7 mouse cellular contexts compared by ENCODE assay signal in the genomic region with DNA sequence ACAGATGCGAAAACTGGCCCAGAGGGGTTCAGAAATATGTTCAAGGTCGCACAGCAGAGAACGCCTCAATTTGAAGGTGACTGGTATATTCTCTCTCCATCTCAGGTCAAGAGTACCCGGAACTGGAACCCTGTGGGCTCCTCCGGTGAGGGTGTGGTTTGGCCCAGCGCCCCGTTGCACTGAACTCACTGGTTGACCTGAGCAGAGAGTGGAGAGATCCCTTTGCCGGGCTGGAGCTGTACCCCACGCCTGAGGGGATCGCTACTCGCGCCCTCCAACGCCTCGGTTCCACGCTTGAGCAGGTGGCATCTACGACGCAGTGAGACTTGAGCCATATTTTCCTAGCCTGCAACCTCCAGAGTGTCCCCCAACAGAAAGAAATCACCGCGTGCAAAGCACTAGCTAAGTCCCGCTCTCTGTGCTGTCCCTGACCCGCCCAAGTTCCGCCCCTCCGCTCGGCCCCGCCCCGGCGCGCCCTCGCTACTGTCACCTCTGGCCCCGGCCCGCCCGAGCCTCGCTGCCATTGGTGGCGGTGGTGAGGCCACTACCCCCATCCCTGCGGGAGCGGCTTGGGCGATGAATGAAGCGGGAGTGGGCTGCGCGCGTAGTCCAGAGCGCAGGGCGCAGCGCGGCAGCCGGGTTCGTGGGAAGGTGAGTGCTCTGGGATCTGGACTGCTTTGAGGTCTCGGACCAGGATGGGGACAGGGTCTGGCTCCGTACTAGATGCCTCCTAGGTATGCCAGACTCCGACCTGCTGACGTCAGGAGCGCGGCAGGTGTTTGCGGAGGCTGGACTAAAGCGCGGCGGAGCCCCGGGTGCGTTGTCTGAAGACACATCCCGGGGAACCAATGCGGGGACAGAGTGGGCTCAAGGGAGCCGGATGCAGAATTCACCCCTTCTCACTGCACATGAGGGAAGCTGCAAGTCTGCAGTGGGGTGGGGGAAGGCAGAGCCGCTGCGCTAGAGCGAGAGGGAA. TPM values are rescaled to one million over a fixed set of nuclear protein-coding genes. Genes with fewer than 3 reads are reported as not detected.
A peak's percentile ranks its signal among the peaks of the same experiment; 100 is the strongest.
DNase-seq lines count a peak whose midpoint lies in the region; ATAC-seq and TF ChIP-seq lines count a peak whose summit lies in the region.

Slco4a1 (plus strand) TSS at position 523 of the 976 bp plus-strand sequence.

- H3K36me3 ChIP-seq in kidney, adult 2 months (ENCODE audit: control insufficient read depth, insufficient read depth, low read length) = no peaks in the 10 kb centered on the region
- no peaks in the 10 kb centered on the region for H3K36me3 ChIP-seq in limb, embryonic 14.5 days (ENCODE audit: control insufficient read depth, insufficient read depth, low read length)
- no peaks in the 10 kb centered on the region for H3K36me3 ChIP-seq in midbrain, embryonic 16.5 days (ENCODE audit: control insufficient read depth, insufficient read depth, low read length)
- H3K36me3 ChIP-seq in spleen, adult 2 months (ENCODE audit: control insufficient read depth, insufficient read depth, low read length) = no peaks in the 10 kb centered on the region

- peak within 1 kb of the TSS; percentile 93 for H3K4me2 ChIP-seq in limb, embryonic 14.5 days (replicated peaks; ENCODE audit: low read depth, low read length, severe bottlenecking)
- peak within 1 kb of the TSS; percentile 90 for H3K4me2 ChIP-seq in midbrain, embryonic 16.5 days (ENCODE audit: low read length)

- TF ChIP-seq CTCF in kidney, adult 2 months (conservative IDR thresholded peaks at IDR 0.05; ENCODE audit: insufficient read depth, insufficient read length, low read depth, low read length) = no peak
- no peak for TF ChIP-seq CTCF in spleen, adult 2 months (IDR thresholded peaks at IDR 0.05; ENCODE audit: extremely low read depth, insufficient read depth, insufficient read length, insufficient replicate concordance)

- peak; percentile 86 for ATAC-seq in limb, embryonic 14.5 days (ENCODE audit: low FRiP score, low read depth)
- ATAC-seq in midbrain, embryonic 16.5 days = peak; percentile 92

- H3K9ac ChIP-seq in limb, embryonic 14.5 days (ENCODE audit: low read depth, low read length, severe bottlenecking) = peak within 1 kb of the TSS; percentile 37; the same call in 1 of the 2 replicates
- peak within 1 kb of the TSS; percentile 58 for H3K9ac ChIP-seq in midbrain, embryonic 16.5 days (ENCODE audit: low read depth, low read length)

- no peaks in the 10 kb centered on the region for H3K9me3 ChIP-seq in limb, embryonic 14.5 days (ENCODE audit: control insufficient read depth, low read length)
- no peaks in the 10 kb centered on the region for H3K9me3 ChIP-seq in midbrain, embryonic 16.5 days (replicated peaks; ENCODE audit: control insufficient read depth, low read length, poor library complexity, severe bottlenecking)

- peak within 1 kb of the TSS; percentile 51 for H3K4me3 ChIP-seq in kidney, adult 2 months (ENCODE audit: insufficient read depth, low read depth, low read length)
- H3K4me3 ChIP-seq in limb, embryonic 14.5 days (replicated peaks; ENCODE audit: low read length) = peak within 1 kb of the TSS; percentile 47
- H3K4me3 ChIP-seq in midbrain, embryonic 16.5 days (ENCODE audit: low read depth, low read length) = peak within 1 kb of the TSS; percentile 54
- H3K4me3 ChIP-seq in spleen, adult 2 months (ENCODE audit: extremely low read depth, insufficient read depth, insufficient read length) = peak within 1 kb of the TSS; percentile 68

- H3K27ac ChIP-seq in kidney, adult 2 months (ENCODE audit: insufficient read depth, low read depth, low read length) = peak within 1 kb of the TSS; percentile 81
- H3K27ac ChIP-seq in limb, embryonic 14.5 days (replicated peaks; ENCODE audit: low read depth, low read length) = no peak within 1 kb of the TSS
- H3K27ac ChIP-seq in midbrain, embryonic 16.5 days (ENCODE audit: low read length) = no peak within 1 kb of the TSS
- peak within 1 kb of the TSS; percentile 77 for H3K27ac ChIP-seq in spleen, adult 2 months (ENCODE audit: insufficient read depth, low read length)

- peak; percentile 91 for DNase-seq in adrenal gland, postnatal 14 days
- peak; percentile 95 for DNase-seq in embryo, embryonic 9.5 days (ENCODE audit: extremely low spot score)
- peak; percentile 78 to 83 for DNase-seq in heart, adult 18-20 months
- peak; percentile 96 for DNase-seq in kidney, adult 2 months
- peak; percentile 45 for DNase-seq in limb, embryonic 14.5 days (ENCODE audit: low spot score)
- peak; percentile 66 to 92 for DNase-seq in spleen, adult 2 months (ENCODE audit: low read depth in 1 of 2, low spot score in 2 of 2)

- peaks cover 1% of the 10 kb centered on the region; the same call in 1 of the 2 replicates for H3K4me1 ChIP-seq in kidney, adult 2 months (ENCODE audit: control insufficient read depth, insufficient read depth, low read length)
- peaks cover 9% of the 10 kb centered on the region for H3K4me1 ChIP-seq in limb, embryonic 14.5 days (ENCODE audit: control insufficient read depth, insufficient read depth, low read length)
- peaks cover 5% of the 10 kb centered on the region for H3K4me1 ChIP-seq in midbrain, embryonic 16.5 days (ENCODE audit: control insufficient read depth, insufficient read depth, low read length)
- no peaks in the 10 kb centered on the region for H3K4me1 ChIP-seq in spleen, adult 2 months (ENCODE audit: control insufficient read depth, insufficient read depth, insufficient read length)

- H3K27me3 ChIP-seq in kidney, adult 2 months (replicated peaks; ENCODE audit: control insufficient read depth, insufficient read depth, low read length) = no peaks in the 10 kb centered on the region
- H3K27me3 ChIP-seq in limb, embryonic 14.5 days (ENCODE audit: control insufficient read depth, insufficient read depth, low read length) = peaks cover 27% of the 10 kb centered on the region
- H3K27me3 ChIP-seq in midbrain, embryonic 16.5 days (ENCODE audit: control insufficient read depth, insufficient read depth, low read depth, low read length) = peaks cover 25% of the 10 kb centered on the region
- H3K27me3 ChIP-seq in spleen, adult 2 months (ENCODE audit: control insufficient read depth, insufficient read depth, low read length) = no peaks in the 10 kb centered on the region

- TF ChIP-seq POLR2A in kidney, adult 2 months (IDR thresholded peaks at IDR 0.05; ENCODE audit: low read depth, low read length) = peak; percentile 88
- no peak for TF ChIP-seq POLR2A in limb, embryonic 14.5 days (IDR thresholded peaks at IDR 0.05; ENCODE audit: borderline replicate concordance, extremely low read depth, insufficient read depth, insufficient read length)
- peak; percentile 3 for TF ChIP-seq POLR2A in spleen, adult 2 months (IDR thresholded peaks at IDR 0.05; ENCODE audit: low read depth, low read length)

- 3% methylated on average over 65 of the region's 65 CpGs for WGBS in kidney, adult 2 months
- WGBS in limb, embryonic 14.5 days = 2% methylated on average over 59 of the region's 65 CpGs
- 1% methylated on average over 65 of the region's 65 CpGs for WGBS in midbrain, embryonic 16.5 days
- 2% methylated on average over 65 of the region's 65 CpGs for WGBS in spleen, adult 2 months

RNA-seq across cellular contexts. Expression of gene Slco4a1, which starts in this region (rescaled TPM):
- 7.0 and 7.1 TPM in 2 replicates for total RNA-seq in adrenal gland, postnatal 14 days (2021)
- total RNA-seq in heart, adult 18-20 months (2021) = under 1 TPM in 1 of 2 experiments, not detected in 1; 0.23 TPM
- 49.4 and 64.7 TPM in 2 replicates for polyA plus RNA-seq in kidney, adult 2 months (2012; rRNA removed)
- 0.87 and 1.1 TPM in 2 replicates for polyA plus RNA-seq in limb, embryonic 14.5 days (2012; rRNA removed)
- 0.41 and 0.54 TPM in 2 replicates for polyA plus RNA-seq in limb, embryonic 14.5 days (2014; fragmentation: Nextera tagmentation; extraction: Ambion mirVana)
- 1.7 and 2.4 TPM in 2 replicates for polyA plus RNA-seq in midbrain, embryonic 16.5 days (2015; fragmentation: Nextera tagmentation; extraction: Ambion mirVana)
- 8.1 and 10.1 TPM in 2 replicates for polyA plus RNA-seq in spleen, adult 2 months (2012; rRNA removed)

Comparison
In these comparisons a context has a peak if more than half of its experiments do, and no peak if none do; other contexts are left out.
1. Peak in DNase-seq in heart, adult 18-20 months; RNA of the gene not detected or under 1 TPM.
2. DNase-seq: peak in every context shown above with its lines; median percentile 96 in kidney, adult 2 months; 95 in embryo, embryonic 9.5 days; 91 in adrenal gland, postnatal 14 days; 80 in heart, adult 18-20 months; 79 in spleen, adult 2 months; 45 in limb, embryonic 14.5 days.
3. H3K27ac ChIP-seq: peak in kidney, adult 2 months (single experiment) and spleen, adult 2 months (single experiment); none in limb, embryonic 14.5 days (single experiment) and midbrain, embryonic 16.5 days (single experiment).
4. Peak in every context shown above with its lines, with median percentiles within 50 percentile points of each other: H3K4me3 ChIP-seq.